Mouse (Mus musculus): Measurements from ENCODE around the gene Ccdc88a. TPM values are rescaled to one million over a fixed set of nuclear protein-coding genes. Genes with fewer than 3 reads are reported as not detected.
"Not testable (repeated sequence)": the region's sequence is repeated elsewhere in the genome, so short reads cannot be mapped to it uniquely, and the experiment has no call there.

The Ccdc88a gene
- polyA plus RNA-seq, 1 experiment = 8.5 TPM

DNA sequence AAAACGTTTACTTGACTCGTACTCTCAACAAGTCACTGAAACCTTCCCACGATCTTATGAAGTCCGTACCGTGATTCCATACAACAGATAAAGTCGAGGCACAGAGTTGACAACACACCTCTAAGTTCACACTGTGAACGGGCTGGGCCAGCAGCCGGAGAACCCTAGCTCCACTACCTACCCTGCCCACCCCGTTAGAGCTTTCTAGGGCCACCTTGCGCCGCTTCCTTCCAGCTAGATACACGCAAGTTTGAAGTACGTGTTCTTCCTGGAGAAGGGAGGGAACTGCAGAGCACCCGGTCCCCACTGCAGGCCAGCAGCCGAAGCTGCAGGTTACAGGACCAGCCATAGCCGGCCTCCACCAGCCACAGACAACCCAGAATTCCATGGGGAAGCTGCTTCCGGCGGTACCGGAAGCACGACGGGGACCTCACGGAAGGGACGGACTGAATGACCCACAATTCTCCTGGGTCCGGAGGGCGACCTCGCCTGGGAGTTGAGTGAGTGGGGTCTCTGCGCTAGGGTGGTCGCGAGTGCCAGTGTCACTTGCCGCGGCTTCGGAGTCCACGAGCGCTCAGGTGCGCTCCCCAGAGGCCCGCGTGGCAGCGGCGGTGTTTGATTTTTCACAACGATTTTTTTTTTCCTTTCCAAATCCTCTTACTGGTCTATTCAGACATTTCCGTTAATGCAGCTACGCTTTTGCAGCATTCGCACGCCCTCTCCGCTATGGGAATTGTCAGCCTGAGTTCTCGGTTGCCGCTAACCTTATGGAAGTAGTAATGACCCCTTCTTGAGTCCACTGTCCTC, 152.7 kb downstream of the Ccdc88a start, which contains the start of gene Mtif2:
Gene Mtif2, plus strand, starts transcription at position 421 of the 807 bp plus-strand sequence.
- peak within 1 kb of the TSS; percentile 46 for H3K27ac ChIP-seq (ENCODE audit: control insufficient read depth, insufficient read depth, low read depth, low read length, poor library complexity)
- whole genome bisulfite sequencing = 3% methylated on average over 47 of the region's 47 CpGs
- no peaks in the 10 kb centered on the region; the same call in 1 of the 2 replicates for H3K4me1 ChIP-seq (ENCODE audit: control insufficient read depth, insufficient read depth, low read length)
- no peak for TF ChIP-seq CTCF (IDR thresholded peaks at IDR 0.05; ENCODE audit: control insufficient read depth, insufficient read depth, low read length)
- peak; percentile 81; the same call in 1 of the 2 replicates for TF ChIP-seq POLR2A (IDR thresholded peaks at IDR 0.05; ENCODE audit: borderline replicate concordance, control insufficient read depth, low read depth, low read length)
- H3K4me3 ChIP-seq (replicated peaks; ENCODE audit: control insufficient read depth, low read depth, low read length) = peak within 1 kb of the TSS; percentile 81

DNA sequence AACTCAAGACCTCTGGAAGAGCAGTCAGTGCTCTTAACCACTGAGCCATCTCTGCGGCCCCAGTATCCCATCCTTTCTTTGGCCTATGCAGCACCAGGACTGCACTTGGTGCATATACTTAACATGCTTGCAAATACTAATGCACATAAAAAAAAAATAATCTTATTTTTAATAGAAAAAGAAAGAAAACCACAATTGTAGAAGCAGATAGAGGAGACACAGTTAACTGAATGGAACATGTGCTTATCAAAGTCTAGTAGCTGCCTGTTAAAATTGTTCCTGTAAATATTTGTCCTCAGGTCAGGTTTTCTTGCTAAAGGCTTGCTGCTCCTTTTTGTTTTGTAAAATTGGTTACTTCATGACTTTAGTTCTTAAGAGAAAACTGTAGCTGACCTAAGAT, 164.7 kb downstream of the Ccdc88a start:
- Histone ChIP-seq H3K27ac (ENCODE audit: control insufficient read depth, insufficient read depth, low read depth, low read length, poor library complexity) (no peak overlapping the region), H3K4me1 (ENCODE audit: control insufficient read depth, insufficient read depth, low read length) (no peaks in the 10 kb centered on the region), H3K4me3 (replicated peaks; ENCODE audit: control insufficient read depth, low read depth, low read length) (no peak overlapping the region)
- 74% methylated on average over 1 of the region's 1 CpGs for WGBS
- no peak for TF ChIP-seq POLR2A (IDR thresholded peaks at IDR 0.05; ENCODE audit: borderline replicate concordance, control insufficient read depth, low read depth, low read length)
- TF ChIP-seq CTCF (IDR thresholded peaks at IDR 0.05; ENCODE audit: control insufficient read depth, insufficient read depth, low read length) = no peak

DNA sequence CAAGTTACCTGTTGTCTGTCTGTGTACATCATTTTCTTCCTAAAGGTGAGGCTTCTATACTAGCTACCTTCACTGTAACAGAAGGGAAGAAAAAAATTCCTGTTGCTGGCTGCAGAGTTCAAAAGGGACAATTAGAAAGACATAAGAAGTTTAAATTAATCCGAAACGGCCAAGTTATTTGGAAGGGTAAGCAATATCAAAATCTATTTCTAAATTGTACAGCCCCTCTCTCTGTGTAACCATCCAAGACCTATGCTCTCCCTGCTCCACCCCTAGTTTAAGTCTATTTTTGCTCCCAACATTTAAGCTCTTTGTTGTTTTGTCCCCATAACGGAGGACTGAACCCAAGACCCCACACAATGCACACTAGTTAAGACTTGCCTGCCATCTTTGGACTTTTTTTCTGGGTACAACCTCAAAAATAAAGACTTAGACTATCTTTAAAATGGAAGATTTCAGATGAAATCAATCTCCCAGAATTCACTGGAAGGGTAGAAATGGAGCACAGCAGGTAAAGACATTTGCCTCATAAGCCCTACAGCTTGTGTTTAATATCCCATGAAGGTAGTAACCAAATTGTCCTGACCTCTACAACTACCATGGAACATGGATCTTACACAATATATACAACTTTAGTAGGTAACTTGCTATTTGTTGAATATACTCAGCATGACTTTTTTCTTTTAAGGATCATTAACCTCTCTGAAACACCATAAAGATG, 170.9 kb downstream of the Ccdc88a start:
- TF ChIP-seq CTCF (IDR thresholded peaks at IDR 0.05; ENCODE audit: control insufficient read depth, insufficient read depth, low read length) (no peak), POLR2A (IDR thresholded peaks at IDR 0.05; ENCODE audit: borderline replicate concordance, control insufficient read depth, low read depth, low read length) (no peak)
- H3K27ac ChIP-seq (ENCODE audit: control insufficient read depth, insufficient read depth, low read depth, low read length, poor library complexity) = no peak overlapping the region
- WGBS = 88% methylated on average over 3 of the region's 3 CpGs
- H3K4me1 ChIP-seq (ENCODE audit: control insufficient read depth, insufficient read depth, low read length) = no peaks in the 10 kb centered on the region; the same call in 1 of the 2 replicates
- H3K4me3 ChIP-seq (replicated peaks; ENCODE audit: control insufficient read depth, low read depth, low read length) = no peak overlapping the region

DNA sequence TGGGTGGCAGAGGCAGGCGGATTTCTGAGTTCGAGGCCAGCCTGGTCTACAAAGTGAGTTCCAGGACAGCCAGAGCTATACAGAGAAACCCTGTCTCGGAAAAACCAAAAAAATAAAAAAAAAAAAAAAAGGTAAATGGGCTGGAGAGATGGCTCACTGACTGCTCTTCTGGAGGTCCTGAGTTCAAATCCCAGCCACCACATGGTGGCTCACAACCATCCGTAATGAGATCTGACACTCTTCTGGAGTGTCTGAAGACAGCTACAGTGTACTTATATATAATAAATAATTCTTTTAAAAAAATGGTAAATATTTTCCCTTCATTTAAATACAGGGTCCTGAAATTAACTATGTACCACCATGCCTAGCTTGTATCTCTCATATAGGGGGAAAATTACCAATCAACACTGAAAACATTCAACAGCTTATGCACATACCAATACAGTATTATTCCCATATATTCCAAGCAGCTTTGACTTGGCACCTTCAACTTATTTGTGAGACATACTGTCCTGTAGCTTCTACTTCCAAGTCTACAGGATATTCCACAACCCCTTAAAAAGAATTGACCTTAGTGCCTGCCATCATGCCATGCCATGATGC, 171.8 kb downstream of the Ccdc88a start:
- not testable (repeated sequence) for H3K27ac ChIP-seq (ENCODE audit: control insufficient read depth, insufficient read depth, low read depth, low read length, poor library complexity); H3K4me1 ChIP-seq (ENCODE audit: control insufficient read depth, insufficient read depth, low read length); H3K4me3 ChIP-seq (replicated peaks; ENCODE audit: control insufficient read depth, low read depth, low read length)
- 82% methylated on average over 4 of the region's 4 CpGs for WGBS

DNA sequence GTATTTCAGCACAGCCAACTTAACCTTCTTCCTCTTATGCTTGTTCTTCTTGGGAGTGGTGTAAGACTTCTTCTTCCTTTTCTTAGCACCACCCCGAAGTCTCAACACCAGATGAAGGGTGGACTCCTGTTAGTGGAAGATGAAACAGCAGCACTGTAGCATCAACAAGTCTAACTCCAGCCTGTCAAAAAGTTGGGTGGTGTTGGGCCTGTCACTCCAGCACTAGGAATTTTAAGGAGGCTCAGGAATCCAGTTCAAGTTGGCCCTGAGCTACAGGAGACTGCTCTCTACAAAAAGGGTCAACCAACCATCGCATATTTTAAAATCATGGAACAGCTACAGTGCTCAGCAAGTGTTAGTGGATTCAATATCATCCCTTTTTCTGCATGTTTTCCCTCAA, 172.8 kb downstream of the Ccdc88a start:
- not testable (repeated sequence) for H3K4me1 ChIP-seq (ENCODE audit: control insufficient read depth, insufficient read depth, low read length); H3K27ac ChIP-seq (ENCODE audit: control insufficient read depth, insufficient read depth, low read depth, low read length, poor library complexity); H3K4me3 ChIP-seq (replicated peaks; ENCODE audit: control insufficient read depth, low read depth, low read length)
- WGBS = 42% methylated on average over 2 of the region's 2 CpGs

DNA sequence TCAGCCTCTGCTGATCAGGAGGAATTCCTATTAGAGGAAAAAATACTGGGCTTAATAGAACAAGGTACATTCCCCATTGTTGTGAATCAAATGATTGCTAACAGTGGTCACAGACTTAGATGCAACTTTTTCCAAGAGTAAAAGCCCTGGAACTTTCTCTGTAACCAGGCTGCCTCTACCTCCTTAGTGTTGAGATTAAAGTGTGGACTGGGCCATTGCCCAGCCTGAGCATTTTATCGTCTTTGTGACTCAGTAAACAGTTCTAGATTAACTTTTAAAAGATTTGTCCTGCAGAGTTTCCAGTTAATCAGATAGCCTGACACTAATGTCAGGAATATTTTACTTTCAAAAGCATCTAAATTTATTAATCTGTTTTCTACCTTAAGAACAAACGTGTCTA, 173.3 kb downstream of the Ccdc88a start:
- peaks cover 1% of the 10 kb centered on the region; the same call in 1 of the 2 replicates for H3K4me1 ChIP-seq (ENCODE audit: control insufficient read depth, insufficient read depth, low read length)
- H3K27ac ChIP-seq (ENCODE audit: control insufficient read depth, insufficient read depth, low read depth, low read length, poor library complexity) = no peak overlapping the region
- WGBS = 14% methylated on average over 2 of the region's 2 CpGs
- no peak overlapping the region for H3K4me3 ChIP-seq (replicated peaks; ENCODE audit: control insufficient read depth, low read depth, low read length)
- TF ChIP-seq POLR2A (IDR thresholded peaks at IDR 0.05; ENCODE audit: borderline replicate concordance, control insufficient read depth, low read depth, low read length) = no peak
- TF ChIP-seq CTCF (IDR thresholded peaks at IDR 0.05; ENCODE audit: control insufficient read depth, insufficient read depth, low read length) = no peak

DNA sequence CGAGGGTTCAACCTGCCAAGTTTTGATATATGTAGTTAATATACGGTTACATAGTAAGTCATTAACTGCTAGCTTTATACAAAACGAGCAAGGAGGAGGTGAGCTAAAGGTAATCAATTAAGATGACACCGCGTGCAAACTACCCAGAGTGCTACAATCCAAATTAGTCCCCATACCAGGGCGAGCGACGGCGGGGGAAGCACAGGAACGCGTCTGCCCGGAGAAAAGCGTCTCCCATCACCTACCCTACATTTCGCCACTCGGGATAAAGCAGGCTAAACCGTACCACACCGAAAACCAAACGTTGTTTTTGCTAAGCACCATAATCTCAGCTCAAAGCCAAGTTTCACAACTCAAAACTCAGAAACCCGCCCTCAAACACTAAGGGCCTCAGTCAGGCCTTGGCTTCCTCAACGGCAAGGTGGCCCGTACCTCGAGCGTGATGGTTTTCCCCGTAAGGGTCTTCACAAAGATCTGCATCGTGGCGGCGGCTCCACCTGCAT, 173.8 kb downstream of the Ccdc88a start:
- Histone ChIP-seq H3K4me3 (replicated peaks; ENCODE audit: control insufficient read depth, low read depth, low read length) (peak overlapping the region; percentile 91), H3K27ac (ENCODE audit: control insufficient read depth, insufficient read depth, low read depth, low read length, poor library complexity) (peak overlapping the region; percentile 84), H3K4me1 (ENCODE audit: control insufficient read depth, insufficient read depth, low read length) (peaks cover 1% of the 10 kb centered on the region; the same call in 1 of the 2 replicates)
- TF ChIP-seq CTCF (IDR thresholded peaks at IDR 0.05; ENCODE audit: control insufficient read depth, insufficient read depth, low read length) = no peak
- TF ChIP-seq POLR2A (IDR thresholded peaks at IDR 0.05; ENCODE audit: borderline replicate concordance, control insufficient read depth, low read depth, low read length) = no peak
- WGBS = under 1% methylated on average over 27 of the region's 27 CpGs

All from bone marrow, adult 2 months (tissue).